Mouse (Mus musculus) left cerebral cortex, adult 9 months (tissue): ENCODE measurements around the gene Elmo3.
"Not testable (repeated sequence)": the region's sequence is repeated elsewhere in the genome, so short reads cannot be mapped to it uniquely, and the experiment has no call there.

Experiments used
- DNase-seq, 2 experiments: peaks; one replicate each; pipeline ENCODE4 v3.0.0; 2022; ENCODE audit warnings: low spot score in 2 of 2

The Elmo3 gene

GRCm38 (mm10) chr8:105276292-105277120, 28.9 kb upstream of the Elmo3 start:
- no peak for DNase-seq

- peak in 1 of 2 experiments; percentile 90 for DNase-seq
Measured at GRCm38 (mm10) chr8:105278911-105279334, 26.5 kb upstream of the Elmo3 start.

GRCm38 (mm10) chr8:105280567-105280966, 24.8 kb upstream of the Elmo3 start:
- no peak for DNase-seq

- no peak for DNase-seq
Measured at GRCm38 (mm10) chr8:105281821-105282220, 23.6 kb upstream of the Elmo3 start.

GRCm38 (mm10) chr8:105282239-105282638, 23.2 kb upstream of the Elmo3 start:
- no peak for DNase-seq

- no peak for DNase-seq
Measured at GRCm38 (mm10) chr8:105283074-105283473, 22.3 kb upstream of the Elmo3 start.

- no peak for DNase-seq
Measured at GRCm38 (mm10) chr8:105285514-105285913, 19.9 kb upstream of the Elmo3 start.

GRCm38 (mm10) chr8:105286907-105287306, 18.5 kb upstream of the Elmo3 start:
- no peak for DNase-seq

- DNase-seq = no peak
Measured at GRCm38 (mm10) chr8:105288231-105288630, 17.2 kb upstream of the Elmo3 start.

GRCm38 (mm10) chr8:105288958-105289732, 16.3 kb upstream of the Elmo3 start:
- peak; percentile 91 to 96 for DNase-seq

- DNase-seq = no peak
Measured at GRCm38 (mm10) chr8:105289805-105290460, 15.5 kb upstream of the Elmo3 start, which contains the start of gene 4931428F04Rik. TSS of gene 4931428F04Rik (minus strand) at chr8:105289864.

- peak in 1 of 2 experiments; percentile 83 for DNase-seq
Measured at GRCm38 (mm10) chr8:105290554-105291314, 14.7 kb upstream of the Elmo3 start.

GRCm38 (mm10) chr8:105291364-105291763, 14.0 kb upstream of the Elmo3 start:
- not testable (repeated sequence) for DNase-seq

GRCm38 (mm10) chr8:105291802-105292201, 13.6 kb upstream of the Elmo3 start:
- DNase-seq = not testable (repeated sequence)

- DNase-seq = no peak
Measured at GRCm38 (mm10) chr8:105292471-105292870, 12.9 kb upstream of the Elmo3 start.

GRCm38 (mm10) chr8:105293405-105293804, 12.0 kb upstream of the Elmo3 start:
- no peak for DNase-seq

GRCm38 (mm10) chr8:105294776-105295175, 10.6 kb upstream of the Elmo3 start:
- no peak for DNase-seq

- no peak for DNase-seq
Measured at GRCm38 (mm10) chr8:105295256-105295655, 10.1 kb upstream of the Elmo3 start.

GRCm38 (mm10) chr8:105295895-105296573, 9.4 kb upstream of the Elmo3 start, which contains the start of gene Exoc3l:
TSS of gene Exoc3l (minus strand) at chr8:105296101.
- DNase-seq = no peak

- DNase-seq = peak; percentile 78 to 92
Measured at GRCm38 (mm10) chr8:105297511-105298192, 7.7 kb upstream of the Elmo3 start, which contains the start of gene E2f4. TSS of gene E2f4 (plus strand) at chr8:105297663.
